Mouse (Mus musculus): ENCODE measurements at regions not wholly inside any gene's neighbourhood (a gene's known extent, or its start where the extent isn't known, plus 50 kb on each side); places are given as distances from the start of the nearest gene placed in this dataset.
A peak's percentile ranks its signal among the peaks of the same experiment; 100 is the strongest.
"Not testable (repeated sequence)": the region's sequence is repeated elsewhere in the genome, so short reads cannot be mapped to it uniquely, and the experiment has no call there.

DNA sequence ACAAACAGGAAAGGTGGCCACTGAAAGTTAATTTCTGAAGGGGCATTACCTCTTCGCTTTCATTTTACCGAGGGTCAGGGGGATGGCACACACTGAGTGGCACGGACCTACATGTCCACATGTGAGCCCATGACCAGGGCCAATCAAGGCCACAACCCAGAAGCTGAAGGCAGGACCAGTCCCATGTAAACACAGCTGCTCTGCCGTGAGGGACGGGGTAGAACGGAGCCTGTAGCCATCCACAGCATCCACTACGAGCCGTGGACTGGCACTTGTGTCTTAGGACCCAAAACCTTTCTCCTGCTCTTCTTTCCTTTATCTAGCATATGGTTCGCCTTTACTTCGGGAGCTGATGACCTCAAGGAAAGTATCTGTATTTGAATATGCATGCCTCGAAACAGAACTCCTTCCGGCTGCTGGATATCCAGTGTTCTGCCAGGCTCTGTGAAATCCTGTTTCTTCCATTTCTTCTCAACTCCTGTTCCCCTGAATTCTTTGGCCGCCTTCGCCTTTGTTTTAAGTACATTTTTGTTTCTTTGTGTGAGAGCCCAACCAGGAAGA, 101.9 kb upstream of the Klf3 start:
- no peak for DNase-seq

DNA sequence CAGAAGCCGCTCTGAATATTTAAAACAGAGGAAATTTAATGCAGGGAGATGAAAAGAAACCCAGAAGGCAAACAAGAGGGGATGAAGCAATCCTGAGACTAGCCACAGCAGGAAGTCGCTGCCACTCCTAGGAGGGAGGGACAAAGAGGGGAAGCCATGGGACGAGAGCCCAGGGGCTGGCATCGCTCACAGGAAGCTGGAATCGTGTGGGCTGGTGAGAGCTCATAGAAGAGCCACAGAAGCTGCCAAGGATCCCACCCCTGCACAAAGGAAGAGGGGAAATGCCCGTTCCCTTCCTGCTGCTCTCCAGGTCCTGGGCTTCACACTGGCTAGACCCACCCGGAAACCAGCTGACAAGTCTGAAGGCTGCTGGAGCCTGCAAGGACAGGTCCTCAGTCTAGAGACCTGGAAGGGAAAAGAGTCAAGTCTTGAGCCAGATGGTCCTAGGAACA, 101.4 kb upstream of the Klf3 start:
- DNase-seq, result peak; percentile 44 to 47

DNA sequence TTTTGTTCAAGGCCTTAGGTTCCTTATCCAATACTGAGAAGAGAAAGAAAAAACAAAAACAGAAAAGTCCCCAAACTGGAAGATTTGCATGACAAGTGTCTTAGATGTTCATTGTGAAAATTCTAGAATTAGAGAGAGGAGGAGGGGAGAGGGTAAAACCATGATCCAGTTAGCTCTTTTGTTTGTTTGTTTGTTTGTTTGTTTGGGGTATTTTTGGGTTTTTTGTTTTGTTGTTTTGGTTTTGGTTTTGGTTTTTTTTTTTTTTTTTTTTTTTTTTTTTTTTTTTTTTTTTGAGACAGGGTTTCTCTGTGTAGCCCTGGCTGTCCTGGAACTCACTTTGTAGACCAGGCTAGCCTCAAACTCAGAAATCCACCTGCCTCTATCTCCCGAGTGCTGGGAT, 100.8 kb upstream of the Klf3 start:
- not testable (repeated sequence) for DNase-seq

DNA sequence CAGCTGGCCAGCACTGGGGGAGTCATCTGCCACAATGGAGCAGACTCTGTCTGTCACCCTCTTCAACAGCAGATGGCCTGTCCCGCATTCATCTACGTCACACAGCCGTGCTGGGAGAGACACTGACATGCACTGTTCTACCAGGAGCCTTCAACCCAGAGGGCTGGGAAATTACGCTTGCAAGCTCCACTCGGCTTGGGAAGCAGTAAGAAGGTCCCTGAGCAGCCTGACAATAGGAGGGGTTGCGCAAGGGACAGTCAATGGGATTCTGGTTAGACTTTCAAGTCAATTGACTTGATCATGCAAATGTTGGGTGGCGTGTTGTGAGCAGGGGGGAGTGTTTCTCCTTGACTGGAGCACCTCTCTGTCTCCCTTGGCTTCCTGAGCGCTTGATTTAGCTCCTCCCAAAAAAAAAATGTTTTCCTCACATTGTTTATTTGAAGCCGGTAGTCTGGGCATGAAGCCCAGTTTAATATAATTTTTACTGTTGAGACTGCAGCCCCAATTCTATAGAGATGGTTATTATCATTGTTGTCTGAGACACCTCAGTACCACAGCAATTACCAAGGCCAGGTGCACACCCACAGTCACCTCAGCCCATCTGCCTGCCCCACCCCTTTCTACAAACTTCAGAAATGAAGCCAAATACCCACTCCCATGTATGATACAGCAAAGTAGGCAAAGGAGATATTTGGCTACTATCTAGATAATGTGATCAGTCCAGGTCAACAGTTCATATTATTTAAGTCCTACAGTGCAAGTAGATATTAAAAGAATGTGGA, 99.9 kb upstream of the Klf3 start:
- peak; percentile 60 to 70 for DNase-seq

DNA sequence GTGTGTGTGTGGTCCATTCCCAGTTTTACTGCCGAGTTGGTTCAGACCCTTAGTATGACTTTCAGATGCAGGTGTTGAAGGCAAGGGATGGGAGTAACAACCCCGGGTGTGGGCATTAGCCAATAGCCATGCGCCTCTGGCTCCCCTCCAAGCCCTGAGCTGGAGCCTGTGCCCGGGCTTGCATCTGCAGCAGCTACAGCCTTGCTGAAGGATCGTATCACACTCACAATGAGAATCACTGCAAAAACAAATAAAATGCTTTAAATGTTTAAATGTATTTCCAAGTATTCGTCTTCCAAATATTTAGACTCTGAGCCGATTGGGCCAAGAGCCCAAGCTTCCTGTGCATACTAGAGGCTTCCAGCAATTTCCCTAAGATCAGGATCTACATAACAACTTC, 99.0 kb upstream of the Klf3 start:
- DNase-seq, result peak; percentile 54 to 60

DNA sequence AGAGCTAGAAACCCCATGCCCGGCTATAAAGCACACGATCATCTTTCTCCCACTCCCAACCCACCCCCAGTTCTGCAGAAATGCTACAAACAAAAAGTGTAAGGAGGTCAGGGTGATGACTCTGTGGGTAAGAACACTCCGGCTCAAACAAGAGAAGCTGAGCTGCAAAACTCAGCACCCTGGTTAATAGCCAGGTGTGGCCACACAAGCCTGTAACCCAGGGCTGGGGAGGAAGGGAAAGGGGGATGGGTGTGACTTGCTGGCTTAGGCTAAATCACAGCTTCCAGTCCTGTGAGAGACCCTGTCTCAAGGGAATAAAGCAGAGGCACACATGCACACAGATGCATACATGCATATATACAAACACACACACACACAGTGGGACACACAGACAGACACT, 96.6 kb upstream of the Klf3 start:
- no peak for DNase-seq

DNA sequence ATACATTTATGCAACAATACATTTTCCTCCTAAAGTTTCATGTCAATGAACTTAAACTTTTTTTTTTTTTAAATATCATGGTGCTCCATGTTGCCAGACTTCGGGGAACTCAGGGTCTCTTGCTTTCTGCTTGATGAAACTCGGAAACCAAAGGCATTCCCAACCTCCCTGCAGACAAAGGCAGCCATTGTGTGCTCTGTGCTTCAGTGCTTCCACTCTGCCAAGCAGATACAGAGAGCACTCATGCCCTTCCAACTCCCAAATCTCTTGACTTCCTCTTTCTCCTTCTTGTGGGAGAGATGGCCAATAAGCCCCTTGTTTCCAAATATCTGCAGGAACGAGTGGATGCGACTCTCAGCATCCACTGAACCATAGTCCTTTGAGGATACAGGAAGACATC, 94.0 kb upstream of the Klf3 start:
- no peak for DNase-seq

DNA sequence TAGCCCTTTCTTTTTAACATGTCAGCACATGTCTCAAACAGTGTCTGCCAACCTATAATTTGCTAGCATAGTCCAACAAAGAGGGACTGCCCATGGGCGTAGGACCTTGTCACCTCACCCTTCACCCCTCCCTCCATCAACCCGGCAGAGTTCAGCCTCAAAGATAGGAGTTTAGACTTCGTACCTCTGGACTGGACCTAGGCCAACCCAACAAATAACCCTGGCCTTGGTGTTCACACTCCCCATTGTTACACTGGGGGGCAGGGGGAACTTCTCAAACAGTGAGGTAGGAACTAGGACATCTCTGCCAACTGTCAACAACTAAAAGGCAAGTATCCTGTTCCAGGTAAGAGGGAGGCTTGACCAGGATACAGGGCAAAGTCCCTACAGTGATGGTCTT, 93.0 kb upstream of the Klf3 start:
- no peak for DNase-seq

DNA sequence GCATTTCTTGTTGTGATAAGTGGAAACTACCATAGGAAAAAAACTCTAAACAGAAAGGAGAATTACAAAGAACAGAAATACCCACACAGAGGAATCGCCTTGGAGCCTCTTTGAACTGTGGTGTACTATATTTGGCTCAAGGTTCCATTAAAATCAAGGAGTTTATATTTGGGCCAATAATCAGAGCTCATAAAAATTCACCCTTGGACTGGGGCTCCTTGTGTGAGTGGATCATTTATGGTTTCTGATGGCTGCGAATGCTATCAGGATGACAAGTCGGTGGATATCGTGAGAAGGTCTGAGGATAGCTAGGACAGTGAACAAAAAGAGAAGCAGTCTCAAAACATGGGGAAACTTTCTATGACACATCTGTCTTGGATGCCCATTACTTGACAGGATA, 92.2 kb upstream of the Klf3 start:
- no peak for DNase-seq

DNA sequence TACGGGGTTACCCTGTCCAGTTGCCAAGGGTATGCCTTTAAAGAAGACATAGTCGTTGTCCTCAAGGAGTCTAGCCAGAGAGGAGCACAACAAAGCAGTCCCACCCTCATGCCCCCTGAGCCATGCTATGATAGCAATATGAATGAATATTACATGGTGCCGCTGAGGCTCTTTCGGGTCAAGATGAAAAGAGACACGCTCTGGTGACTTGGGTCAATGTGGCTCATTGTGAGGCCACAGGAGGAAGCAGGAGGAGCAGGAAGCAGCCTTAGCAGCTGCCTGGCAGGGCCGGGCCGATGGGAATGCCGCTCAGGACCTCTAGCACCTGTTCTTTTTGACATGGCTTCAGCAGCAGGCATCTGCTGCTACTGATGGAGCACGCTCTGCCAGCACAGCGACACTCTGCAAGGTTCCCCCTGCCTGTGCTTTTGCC, 89.0 kb upstream of the Klf3 start:
- DNase-seq, result no peak

DNA sequence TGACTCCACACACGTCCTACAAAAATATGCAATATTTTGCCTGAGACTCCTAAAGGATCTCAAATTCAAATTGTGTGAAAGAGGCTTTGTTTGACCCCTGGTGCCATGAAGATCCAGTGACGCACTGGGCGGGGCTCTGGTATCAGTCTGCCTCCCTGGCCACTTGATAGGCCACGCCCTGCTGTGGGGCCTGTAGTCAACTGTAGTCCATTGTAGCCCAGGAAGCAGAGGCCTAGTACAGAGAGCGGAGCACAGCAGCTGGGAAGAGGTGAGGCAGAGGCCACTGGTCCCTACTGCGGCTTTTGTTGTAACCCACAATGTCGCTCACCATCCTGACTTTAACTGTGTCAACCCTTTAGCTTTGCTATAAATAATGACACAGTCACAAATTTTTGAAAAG, 88.5 kb upstream of the Klf3 start:
- DNase-seq, result peak in 1 of 2 experiments; percentile 9

DNA sequence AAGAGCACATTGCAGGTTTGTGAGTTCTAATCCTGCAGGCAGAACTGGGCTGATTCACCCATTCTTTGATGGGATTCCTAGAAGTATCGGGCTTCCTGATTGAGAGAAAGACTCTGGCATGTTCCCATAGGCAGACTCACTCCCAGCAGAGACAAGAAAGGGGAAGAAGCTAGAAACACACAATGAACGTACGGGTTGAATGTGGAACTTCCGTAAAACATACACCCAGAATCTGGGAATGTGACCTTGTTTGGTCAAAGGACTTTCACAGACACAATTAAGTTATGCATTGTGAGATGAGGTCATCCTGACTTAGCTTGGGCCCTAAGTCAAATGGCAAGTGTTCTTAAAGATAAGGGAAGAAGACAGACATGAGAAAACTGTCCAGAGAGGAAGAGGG, 86.6 kb upstream of the Klf3 start:
- DNase-seq, result no peak

DNA sequence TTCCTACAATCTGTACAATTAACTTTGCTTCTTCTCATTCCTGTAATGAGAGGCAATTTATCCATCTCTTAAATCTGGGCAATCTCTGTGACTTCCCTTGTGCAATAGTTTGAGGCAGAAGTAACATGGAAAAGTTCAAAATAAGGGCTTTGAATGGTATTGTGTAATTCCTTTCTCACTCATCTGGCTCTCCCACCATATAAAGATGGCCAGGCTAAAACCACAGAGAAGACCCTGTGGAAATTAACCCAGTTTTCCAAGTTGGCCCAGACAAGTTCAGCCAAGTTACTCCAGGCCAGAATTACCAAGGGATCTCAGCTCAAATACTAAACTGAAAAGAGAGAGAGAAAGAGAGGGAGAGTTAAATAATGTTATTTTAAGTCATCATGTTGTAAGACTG, 81.0 kb upstream of the Klf3 start:
- DNase-seq, result no peak

DNA sequence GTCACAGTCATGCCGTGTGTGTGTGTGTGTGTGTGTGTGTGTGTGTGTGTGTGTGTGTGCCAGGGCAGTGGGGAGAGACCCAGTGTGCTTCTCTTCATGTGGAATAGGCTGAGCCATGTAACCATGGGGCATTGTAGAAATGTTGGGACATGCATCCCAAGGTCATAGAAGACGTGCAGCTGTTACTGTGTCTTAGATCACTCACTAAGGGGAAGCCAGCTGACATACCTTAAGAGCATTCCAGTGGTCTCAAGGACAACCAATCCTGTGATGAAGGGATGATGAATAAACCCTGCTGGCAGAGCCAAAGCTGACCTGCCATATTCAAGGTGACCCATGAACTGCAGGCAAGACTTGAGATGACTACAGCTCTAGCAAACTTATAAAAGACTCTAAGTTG, 75.3 kb upstream of the Klf3 start:
- no peak for DNase-seq

DNA sequence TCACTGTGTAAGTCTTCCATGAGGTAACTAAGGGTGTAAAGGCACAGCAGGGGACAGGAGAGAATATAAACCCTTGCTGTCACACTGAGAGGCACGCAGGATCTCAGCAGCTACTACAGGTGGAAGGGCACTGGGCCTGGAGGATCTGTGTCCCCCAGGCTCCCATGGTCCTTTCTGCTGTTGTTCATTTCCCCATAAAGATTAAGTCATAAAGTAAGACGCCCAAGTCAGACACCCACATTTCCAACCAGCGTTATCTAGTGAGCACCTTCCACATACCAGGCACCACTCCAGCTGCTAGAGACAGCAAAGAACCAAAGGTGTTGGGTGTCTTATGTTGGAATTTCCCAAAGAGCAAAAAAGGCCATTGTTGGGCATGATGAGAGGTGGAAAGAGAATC, 70.8 kb upstream of the Klf3 start:
- no peak for DNase-seq

DNA sequence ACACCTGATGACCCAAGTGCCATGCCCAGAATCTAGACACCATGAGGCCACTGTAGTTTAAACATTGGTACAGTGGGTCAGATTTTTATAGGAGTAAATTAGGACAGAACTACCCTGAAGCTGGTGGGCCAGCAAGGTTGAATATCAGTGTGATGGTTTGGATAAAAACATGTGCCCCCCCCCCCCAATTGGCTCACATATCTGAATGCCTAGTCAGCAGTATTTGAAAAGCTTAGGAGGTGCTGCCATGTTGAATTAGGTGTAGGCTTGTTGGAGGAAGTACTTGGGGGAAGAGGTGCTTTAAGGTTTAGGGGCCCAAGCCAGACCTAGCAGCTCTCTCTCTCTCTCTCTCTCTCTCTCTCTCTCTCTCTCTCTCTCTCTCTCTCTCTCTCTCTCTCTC, 66.2 kb upstream of the Klf3 start:
- DNase-seq, result no peak

DNA sequence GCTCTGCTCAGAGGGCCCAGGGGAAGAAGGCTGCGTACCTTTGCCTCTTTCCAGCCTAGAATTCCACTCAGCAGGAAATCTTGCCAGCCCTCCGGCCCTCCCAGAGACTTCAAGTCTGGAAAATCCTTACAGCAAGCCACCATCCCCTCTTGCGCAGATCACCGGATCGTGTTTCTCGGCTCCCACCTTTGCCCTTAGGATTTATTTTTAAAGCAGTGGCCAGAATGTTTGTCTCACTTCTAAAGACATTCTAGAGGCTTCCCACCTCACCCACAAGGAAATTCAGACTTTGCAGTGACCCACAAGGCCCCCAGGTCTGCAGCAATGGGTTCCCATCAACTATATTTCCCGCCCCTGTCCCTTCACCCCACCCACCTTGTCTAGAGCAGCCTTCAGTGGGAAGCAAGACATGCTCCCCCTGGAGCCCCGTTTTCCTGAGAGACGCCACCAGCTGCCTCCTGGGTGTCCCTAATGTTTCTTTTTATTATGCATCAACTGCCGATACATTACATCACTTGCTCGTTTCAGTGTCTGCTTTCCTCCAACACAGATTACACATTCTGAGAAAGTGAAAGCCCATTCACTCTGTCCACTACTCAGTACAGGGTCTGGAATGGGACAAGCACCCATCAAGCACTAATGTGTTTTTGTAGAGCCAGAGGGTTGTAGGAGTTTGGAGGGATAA, 65.0 kb upstream of the Klf3 start:
- no peak for DNase-seq

DNA sequence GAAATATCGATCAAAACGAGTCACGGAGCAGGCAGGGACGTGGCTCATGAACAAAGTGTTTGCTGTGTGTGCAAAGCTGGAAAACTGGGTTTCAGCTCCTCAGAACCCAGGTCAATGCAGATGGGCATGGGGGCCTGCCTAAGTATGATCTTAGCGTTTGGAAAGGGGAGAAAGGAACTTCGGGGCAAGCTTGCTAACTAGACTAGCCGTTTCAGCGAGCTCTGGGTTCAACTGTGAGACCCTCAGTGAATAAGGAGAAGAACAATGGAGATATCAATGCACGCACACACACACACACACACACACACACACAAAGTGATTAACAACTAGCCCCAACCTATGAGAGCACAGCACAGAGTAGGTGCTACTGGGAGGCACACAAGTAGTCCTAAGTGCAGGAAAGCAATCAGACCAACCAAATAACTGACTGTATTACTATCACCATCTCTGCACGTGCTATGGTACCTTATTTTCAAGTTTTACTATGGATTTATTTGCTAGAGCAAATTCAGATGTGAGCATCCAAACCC, 64.3 kb upstream of the Klf3 start:
- no peak for DNase-seq

DNA sequence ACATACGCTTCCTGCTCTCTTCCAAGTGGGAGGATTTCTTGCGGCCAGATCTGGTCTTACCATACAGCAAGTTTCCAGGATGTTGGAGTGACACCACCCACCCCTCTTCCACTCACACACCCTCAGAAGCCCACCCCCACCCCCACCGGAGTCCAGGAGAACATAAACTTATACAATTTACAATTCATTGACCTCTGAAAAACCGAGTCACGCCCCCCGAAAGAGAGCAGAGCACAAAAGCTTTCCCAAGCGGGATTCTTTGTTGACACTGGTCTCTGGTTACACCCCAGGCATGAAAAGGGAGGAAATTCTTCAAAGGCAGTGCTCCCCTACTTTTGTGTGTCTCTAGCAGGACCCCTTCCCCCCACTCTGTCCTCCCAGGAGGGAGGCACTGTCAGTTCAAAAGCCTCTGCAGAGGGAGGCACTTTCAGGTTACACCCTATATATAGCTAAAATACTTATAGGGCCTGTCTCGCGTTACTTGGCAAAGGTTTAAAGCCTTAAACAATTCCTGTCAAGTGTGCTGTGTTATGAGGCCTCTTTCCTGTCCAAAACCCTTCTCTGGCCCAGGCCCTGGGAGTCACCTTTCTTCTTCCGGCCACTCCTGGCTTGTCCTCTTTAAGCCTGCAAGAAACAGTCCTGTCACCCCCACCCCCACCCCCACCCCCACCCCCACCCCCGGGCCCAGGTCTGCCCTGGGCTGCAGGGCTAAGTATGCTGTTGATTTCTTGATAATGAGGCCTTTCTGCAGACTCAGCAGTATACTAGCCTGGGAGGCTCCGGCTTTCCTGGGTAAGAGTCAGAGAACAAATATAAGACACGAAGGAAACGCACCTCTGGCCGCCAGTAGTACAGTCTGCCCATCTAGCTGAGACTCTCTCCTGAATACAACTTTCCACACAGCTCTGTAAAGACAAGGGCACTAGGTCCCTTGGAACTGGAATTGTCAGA, 63.6 kb upstream of the Klf3 start:
- no peak for DNase-seq

DNA sequence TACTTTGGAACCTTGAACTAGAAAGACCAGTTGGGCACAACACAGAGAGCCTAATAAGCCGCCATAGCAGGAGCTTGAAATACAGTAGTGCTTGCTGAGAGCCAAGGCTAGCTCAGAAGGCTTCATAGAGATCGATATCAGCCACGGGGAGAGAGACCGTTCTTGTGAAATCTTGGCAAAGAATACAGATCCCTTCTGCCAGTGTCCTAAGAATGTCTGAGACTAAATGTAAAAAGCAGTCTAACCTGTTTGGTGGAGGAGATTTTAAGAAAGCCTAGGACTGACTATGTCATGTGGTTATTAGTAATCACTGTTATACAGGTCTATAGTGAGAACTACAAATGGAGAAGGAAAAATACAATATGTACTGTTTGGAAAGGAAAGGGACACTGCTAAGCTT, 59.1 kb upstream of the Klf3 start:
- DNase-seq, result no peak

DNA sequence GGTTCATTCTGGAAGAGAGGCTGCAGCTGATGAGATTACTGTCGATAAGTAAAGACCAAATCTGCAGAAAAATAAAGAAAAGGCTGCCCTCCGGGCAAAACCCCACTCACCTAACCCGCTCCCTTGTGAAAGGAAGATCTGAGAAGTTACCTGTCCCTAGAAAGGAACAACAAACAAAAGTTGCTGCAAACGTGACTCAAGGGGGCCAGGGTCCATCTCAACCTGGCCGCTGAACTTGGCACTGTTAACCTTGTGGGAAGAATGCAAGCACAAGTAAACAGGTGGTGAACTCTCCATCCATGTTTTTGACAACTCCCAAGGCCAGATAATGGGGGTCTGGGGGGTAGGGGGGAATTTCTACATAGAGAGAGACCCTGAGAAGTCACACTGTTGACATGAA, 58.7 kb upstream of the Klf3 start:
- DNase-seq, result no peak

DNA sequence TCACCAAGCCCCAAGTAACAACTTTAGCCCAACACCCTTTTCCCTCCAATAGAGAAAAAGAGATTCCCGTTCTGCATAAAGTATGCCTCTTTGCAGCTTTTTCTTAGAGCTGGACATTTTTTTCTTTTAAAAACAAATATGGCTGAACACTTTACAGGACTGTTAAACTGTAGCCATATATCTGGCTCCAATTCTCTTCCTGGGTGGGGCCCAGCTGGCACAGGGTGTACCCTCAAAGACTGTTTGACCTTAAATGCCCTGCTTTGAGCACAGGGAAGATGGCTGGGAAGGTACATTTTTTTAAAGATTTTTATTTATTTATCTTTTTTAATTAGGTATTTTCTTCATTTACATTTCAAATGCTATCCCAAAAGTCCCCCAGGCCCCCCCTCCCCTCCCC, 55.7 kb upstream of the Klf3 start:
- DNase-seq, result no peak
